ENCODE assay signal across 8 mouse cellular contexts in the genomic region with DNA sequence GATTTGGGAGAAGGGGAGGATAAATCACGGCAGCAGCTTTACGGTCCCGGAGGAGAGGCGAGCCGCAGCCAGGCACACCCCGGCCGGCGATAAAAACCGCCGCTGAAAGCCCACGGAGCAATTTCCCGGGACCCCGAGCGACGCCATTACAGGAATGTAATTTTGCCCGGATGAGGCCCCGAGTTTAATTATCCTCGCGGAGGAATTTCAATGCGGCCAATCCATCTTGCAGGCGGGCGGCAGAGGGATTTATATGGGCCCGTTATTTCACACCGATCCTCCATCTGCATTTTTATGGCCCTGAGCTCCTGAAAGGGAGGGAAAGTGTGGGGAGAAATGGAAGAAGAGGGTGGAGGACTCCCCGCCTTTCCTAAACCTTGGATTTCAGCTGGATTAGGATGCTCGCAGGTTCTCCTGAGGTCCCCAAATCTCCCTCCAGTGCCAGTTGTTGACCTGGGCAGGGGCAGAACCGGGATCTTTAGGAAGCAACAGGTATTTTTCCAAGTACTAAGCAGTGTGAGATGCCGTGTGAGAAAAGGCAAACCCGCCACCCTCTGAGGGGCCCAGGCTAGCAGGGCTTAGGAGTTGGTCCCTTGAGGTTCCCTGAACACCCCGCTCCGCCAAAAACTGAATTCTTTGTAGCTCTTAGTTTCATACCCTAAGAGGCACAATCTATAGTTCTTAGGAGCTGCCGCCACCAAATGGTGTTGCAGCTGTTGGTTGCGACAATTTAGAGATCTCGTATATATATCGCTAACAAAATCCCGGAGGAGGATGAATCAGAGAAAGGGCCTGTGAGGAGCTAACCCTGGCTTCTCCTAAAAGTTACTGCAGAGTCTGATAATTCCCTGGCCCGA. TPM values are rescaled to one million over a fixed set of nuclear protein-coding genes. Genes with fewer than 3 reads are reported as not detected.
DNase-seq lines count a peak whose midpoint lies in the region; ATAC-seq and TF ChIP-seq lines count a peak whose summit lies in the region.

A gene (minus strand): TSS at position 138 of the 857 bp plus-strand sequence.

- H3K79me3 ChIP-seq in C2C12 (ENCODE audit: low read depth): peaks cover 30% of the 10 kb centered on the region

- H3K27me3 ChIP-seq in C2C12 (ENCODE audit: control insufficient read depth, insufficient read depth, insufficient read length): no peaks in the 10 kb centered on the region
- no peaks in the 10 kb centered on the region for H3K27me3 ChIP-seq in embryonic facial prominence, embryonic 10.5 days (replicated peaks; ENCODE audit: low read depth, poor library complexity, severe bottlenecking)
- no peaks in the 10 kb centered on the region for H3K27me3 ChIP-seq in limb, embryonic 15.5 days
- H3K27me3 ChIP-seq in midbrain, embryonic 16.5 days (ENCODE audit: control insufficient read depth, insufficient read depth, low read depth, low read length): no peaks in the 10 kb centered on the region

- H3K27ac ChIP-seq in embryonic facial prominence, embryonic 10.5 days (replicated peaks): peak within 1 kb of the TSS; percentile 99
- peak within 1 kb of the TSS; percentile 100 for H3K27ac ChIP-seq in limb, embryonic 15.5 days
- peak within 1 kb of the TSS; percentile 97 for H3K27ac ChIP-seq in midbrain, embryonic 16.5 days (ENCODE audit: low read length)

- 3% methylated on average over 37 of the region's 37 CpGs for WGBS in embryonic facial prominence, embryonic 10.5 days
- 1% methylated on average over 35 of the region's 37 CpGs for WGBS in limb, embryonic 15.5 days
- under 1% methylated on average over 37 of the region's 37 CpGs for WGBS in midbrain, embryonic 16.5 days

- H3K4me3 ChIP-seq in C2C12 (ENCODE audit: insufficient read depth, poor library complexity, severe bottlenecking): peak within 1 kb of the TSS; percentile 26
- H3K4me3 ChIP-seq in embryonic facial prominence, embryonic 10.5 days: peak within 1 kb of the TSS; percentile 73
- peak within 1 kb of the TSS; percentile 74 for H3K4me3 ChIP-seq in limb, embryonic 15.5 days
- peak within 1 kb of the TSS; percentile 45 for H3K4me3 ChIP-seq in midbrain, embryonic 16.5 days (ENCODE audit: low read depth, low read length)

- no peak for ATAC-seq in activated CD4-positive, CD25-positive, alpha-beta regulatory T cell, adult 4 months
- ATAC-seq in limb, embryonic 15.5 days (ENCODE audit: insufficient number of reproducible peaks, low FRiP score, low TSS enrichment, low read depth): no peak
- no peak for ATAC-seq in midbrain, embryonic 16.5 days

- TF ChIP-seq CTCF in C2C12 (IDR thresholded peaks at IDR 0.05; ENCODE audit: control insufficient read depth, insufficient read depth, insufficient read length): no peak

- DNase-seq in embryonic facial prominence, embryonic 10.5 days (ENCODE audit: low spot score): peak; percentile 74
- peak; percentile 54 for DNase-seq in heart, adult 8-10 months (ENCODE audit: low spot score)
- peak; percentile 65 for DNase-seq in kidney, adult 18-20 months
- DNase-seq in testis, postnatal 14 days (ENCODE audit: low spot score): peak; percentile 43

- H3K36me3 ChIP-seq in C2C12 (ENCODE audit: control insufficient read depth, insufficient read depth): peaks cover 23% of the 10 kb centered on the region
- H3K36me3 ChIP-seq in embryonic facial prominence, embryonic 10.5 days (replicated peaks): peaks cover 21% of the 10 kb centered on the region
- peaks cover 5% of the 10 kb centered on the region for H3K36me3 ChIP-seq in limb, embryonic 15.5 days
- 0 out of 2 replicates have a peak, but pooled peaks cover under 1% of the 10 kb centered on the region for H3K36me3 ChIP-seq in midbrain, embryonic 16.5 days (ENCODE audit: control insufficient read depth, insufficient read depth, low read length)

- H3K4me2 ChIP-seq in limb, embryonic 15.5 days: peak within 1 kb of the TSS; percentile 77
- peak within 1 kb of the TSS; percentile 75 for H3K4me2 ChIP-seq in midbrain, embryonic 16.5 days (ENCODE audit: low read length)

- H3K9me3 ChIP-seq in embryonic facial prominence, embryonic 10.5 days: no peaks in the 10 kb centered on the region
- H3K9me3 ChIP-seq in limb, embryonic 15.5 days: no peaks in the 10 kb centered on the region
- H3K9me3 ChIP-seq in midbrain, embryonic 16.5 days (replicated peaks; ENCODE audit: control insufficient read depth, low read length, poor library complexity, severe bottlenecking): no peaks in the 10 kb centered on the region

- H3K4me1 ChIP-seq in embryonic facial prominence, embryonic 10.5 days: peaks cover 45% of the 10 kb centered on the region
- H3K4me1 ChIP-seq in limb, embryonic 15.5 days: peaks cover 27% of the 10 kb centered on the region
- peaks cover 35% of the 10 kb centered on the region for H3K4me1 ChIP-seq in midbrain, embryonic 16.5 days (ENCODE audit: control insufficient read depth, insufficient read depth, low read length)

- peak within 1 kb of the TSS; percentile 9 for H3ac ChIP-seq in C2C12 (ENCODE audit: control insufficient read depth, insufficient read length, low read depth)

- H3K79me2 ChIP-seq in C2C12 (ENCODE audit: control insufficient read depth, insufficient read depth): peaks cover 34% of the 10 kb centered on the region

- peak within 1 kb of the TSS; percentile 71 for H3K9ac ChIP-seq in limb, embryonic 15.5 days
- peak within 1 kb of the TSS; percentile 73 for H3K9ac ChIP-seq in midbrain, embryonic 16.5 days (ENCODE audit: low read depth, low read length)

TF ChIP-seq in C2C12, 6 proteins besides CTCF, POLR2A, EP300 and RAD21:
- no peak for TF ChIP-seq FOSL1 (IDR thresholded peaks at IDR 0.05; ENCODE audit: insufficient read depth, low read length, poor library complexity, severe bottlenecking)
- TF ChIP-seq MYOD1 (IDR thresholded peaks at IDR 0.05; ENCODE audit: control insufficient read depth, insufficient read length, low read depth): peak; percentile 34

RNA-seq across cellular contexts. Expression of the gene that starts here (rescaled TPM):
- polyA plus RNA-seq in C2C12 (2012; fragmentation: generic; extraction: Trizol): 933 TPM
- 100 to 1,000 TPM in 1 of 2 experiments, 10 to 100 TPM in 1; 48.2 to 100 TPM for polyA plus RNA-seq in activated CD4-positive, CD25-positive, alpha-beta regulatory T cell, adult 4 months (2017; shearing (Covaris generic))
- polyA plus RNA-seq in embryonic facial prominence, embryonic 10.5 days (2016; fragmentation: Nextera tagmentation; extraction: Ambion mirVana): 52.8 and 56.9 TPM in 2 replicates
- 10 to 100 TPM; 21.1 to 79.9 (median 33.0) TPM for total RNA-seq in heart, adult 8-10 months (2022)
- 48.8 and 56.6 TPM in 2 replicates for polyA plus RNA-seq in limb, embryonic 15.5 days (2015; fragmentation: Nextera tagmentation; extraction: Ambion mirVana)
- 46.9 and 49.8 TPM in 2 replicates for polyA plus RNA-seq in midbrain, embryonic 16.5 days (2015; fragmentation: Nextera tagmentation; extraction: Ambion mirVana)
